Mouse (Mus musculus) heart, postnatal 25 days (tissue): Measurements from ENCODE around the gene Desi2. TPM values are rescaled to one million over a fixed set of nuclear protein-coding genes. Genes with fewer than 3 reads are reported as not detected.
"Not testable (repeated sequence)": the region's sequence is repeated elsewhere in the genome, so short reads cannot be mapped to it uniquely, and the experiment has no call there.

ENCODE experiments used
- DNase-seq: peaks from one replicate; pipeline ENCODE4 v3.0.0; 2022; ENCODE audit warnings: low spot score
- intact Hi-C: fragments of 180-260 bp; cut with DNase I; formaldehyde crosslinking; loops from one replicate; pipeline ENCODE4 v1.15.1; 2025
- total RNA-seq, 2 experiments: library from RNA; stranded (reverse); gene quantifications; 2 replicates each; pipeline ENCODE4 v1.2.3; 2021

Desi2 gene
- total RNA-seq, 2 experiments from 2014 or later = 17.8 to 18.7 TPM

DNA sequence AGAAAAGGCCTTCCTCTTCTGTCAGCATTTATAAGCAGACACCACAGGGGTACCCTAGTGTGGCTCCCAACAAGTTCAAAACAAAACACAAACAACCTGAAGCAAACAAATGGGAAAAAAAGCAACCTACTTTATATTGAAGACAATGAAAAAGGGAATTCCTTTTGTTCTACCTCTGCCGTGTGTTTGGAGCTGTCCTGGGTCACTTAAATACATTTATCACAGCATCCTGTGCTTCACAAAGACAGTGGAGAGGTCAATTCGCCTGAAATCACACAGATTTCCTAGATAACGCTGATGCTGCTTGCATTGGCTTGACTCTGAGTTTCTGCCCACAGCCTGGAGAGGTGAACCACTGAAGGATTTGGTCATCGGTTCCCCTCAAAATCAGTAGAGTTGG lies 67.4 kb downstream of the Desi2 start:
- DNase-seq = no peak
- intact Hi-C loops = no loop called here

DNA sequence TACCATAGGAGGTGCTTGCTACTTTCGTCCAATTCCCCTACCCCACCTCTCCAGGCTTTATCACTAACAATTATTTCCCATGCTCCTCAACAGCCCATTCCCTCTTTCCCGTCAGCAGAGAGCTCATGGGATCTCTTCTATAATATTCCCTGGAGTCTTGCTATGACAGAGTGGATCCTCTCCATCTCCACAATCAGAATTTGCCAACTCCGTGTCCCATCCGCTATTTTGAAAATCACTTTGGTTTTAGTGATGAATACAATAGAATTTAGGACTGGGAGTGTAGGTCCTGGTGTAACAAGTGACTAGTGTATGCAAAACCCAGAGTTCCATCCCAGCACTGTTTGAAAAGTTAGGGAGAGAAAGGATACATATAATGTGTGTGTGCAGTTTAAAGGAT lies 69.1 kb downstream of the Desi2 start:
- no peak for DNase-seq
- intact Hi-C loops = no loop called here

DNA sequence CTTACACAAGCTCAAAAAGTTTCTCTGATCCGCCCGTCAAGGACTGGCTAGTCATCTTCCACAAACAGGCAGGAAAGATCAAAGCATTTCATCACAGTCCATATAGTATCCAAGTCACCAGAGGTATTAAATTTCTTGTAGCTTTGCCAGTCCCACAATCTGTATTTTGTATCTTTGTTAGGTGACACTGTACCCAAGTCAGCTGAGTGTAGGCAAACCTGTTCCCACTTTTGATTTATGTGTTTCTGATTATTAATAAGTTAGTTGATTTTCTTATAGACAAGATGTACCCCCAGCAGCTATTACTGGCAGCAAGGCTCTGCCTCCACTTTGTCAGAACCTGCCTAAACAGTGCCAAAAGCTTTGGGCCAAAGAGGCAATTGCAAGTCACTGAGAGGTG lies 71.6 kb downstream of the Desi2 start:
- no peak for DNase-seq
- intact Hi-C loops = no loop called here

DNA sequence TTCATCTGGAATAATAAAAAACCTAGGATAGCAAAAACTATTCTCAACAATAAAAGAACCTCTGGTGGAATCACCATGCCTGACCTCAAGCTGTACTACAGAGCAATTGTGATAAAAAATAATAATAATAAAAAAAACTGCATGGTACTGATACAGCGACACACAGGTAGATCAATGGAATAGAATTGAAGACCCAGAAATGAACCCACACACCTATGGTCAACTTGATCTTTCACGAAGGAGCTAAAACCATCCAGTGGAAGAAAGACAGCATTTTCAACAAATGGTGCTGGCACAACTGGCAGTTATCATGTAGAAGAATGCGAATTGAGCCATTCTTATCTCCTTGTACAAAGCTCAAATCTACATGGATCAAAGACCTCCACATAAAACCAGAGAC lies 78.2 kb downstream of the Desi2 start:
- DNase-seq, intact Hi-C loops: not testable (repeated sequence)

GRCm38 (mm10) chr1:178270635-178271034 lies 83.4 kb downstream of the Desi2 start:
- intact Hi-C loops = no loop called here
- DNase-seq = no peak

DNA sequence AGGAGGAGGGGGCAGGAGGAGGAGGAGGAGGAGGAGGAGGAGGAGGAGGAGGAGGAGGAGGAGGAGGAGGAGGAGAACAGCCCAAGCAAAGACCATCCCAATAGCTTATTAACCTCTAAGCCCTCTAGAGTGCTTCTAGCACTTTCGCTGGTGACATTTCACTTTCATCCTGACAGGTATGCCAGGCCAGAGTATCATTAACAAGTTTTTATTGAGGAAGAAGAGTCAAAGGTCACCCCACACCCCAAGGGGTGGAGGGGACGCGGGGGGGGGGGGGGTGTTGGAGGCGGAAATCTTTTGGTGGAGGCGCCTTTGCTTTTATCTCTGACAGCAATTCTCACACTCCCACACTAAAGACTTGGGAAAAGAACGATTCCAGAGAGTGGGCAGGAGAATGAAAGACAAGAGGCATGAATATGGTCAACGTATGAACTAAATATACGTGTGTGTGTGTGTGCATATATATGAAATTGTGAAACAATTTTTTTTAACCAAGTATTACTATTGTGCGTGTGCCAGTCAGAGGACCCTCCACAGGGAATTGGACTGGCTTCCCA lies 88.0 kb downstream of the Desi2 start:
- intact Hi-C loops = no loop called here
- DNase-seq = no peak

GRCm38 (mm10) chr1:178275738-178276053 lies 88.5 kb downstream of the Desi2 start:
- intact Hi-C loops = no loop called here

DNA sequence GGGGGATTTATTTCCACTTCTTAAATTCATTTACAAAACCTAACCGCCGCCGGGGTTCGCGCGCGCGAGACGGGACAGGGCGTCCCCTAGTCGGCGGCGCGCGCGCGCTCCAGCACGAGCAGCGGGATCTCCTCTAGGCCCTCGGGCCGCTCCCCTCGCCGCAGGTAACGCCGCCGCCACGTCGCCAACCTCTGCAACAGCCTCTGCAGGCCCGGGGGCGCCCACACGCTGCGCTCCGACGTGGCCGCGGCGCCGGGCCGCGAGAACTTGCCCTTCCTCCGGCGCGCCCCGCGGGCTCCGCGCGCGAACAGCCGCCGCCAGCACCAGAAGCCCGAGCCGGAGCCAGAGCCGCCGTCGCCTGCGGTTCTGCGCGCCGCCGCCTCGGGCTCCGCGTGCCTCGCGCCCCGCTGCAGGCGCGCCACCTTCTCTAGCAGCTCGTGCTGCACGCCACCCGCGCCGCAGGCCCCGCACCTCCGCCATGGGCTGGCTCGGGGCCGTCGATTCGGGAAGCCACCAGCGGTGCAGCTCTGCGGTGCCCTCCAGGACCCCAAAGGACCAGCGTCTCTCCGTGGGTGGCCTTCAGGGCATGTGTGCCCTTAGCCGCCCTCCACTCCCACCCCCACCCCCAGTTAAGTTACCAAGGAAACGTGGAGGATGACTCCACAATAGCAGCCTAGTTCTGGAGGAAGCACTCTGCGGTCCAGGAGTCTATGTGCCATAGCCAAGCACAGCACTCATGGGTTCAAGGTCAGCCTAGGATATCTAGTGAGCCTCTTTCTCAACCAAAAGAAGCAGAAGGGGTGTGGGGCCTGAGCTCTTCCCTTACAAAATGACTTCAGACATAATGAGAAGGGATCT lies 89.1 kb downstream of the Desi2 start:
- DNase-seq = peak; percentile 4
- intact Hi-C loops = no loop called here

More at GRCm38 (mm10) chr1:178275738-178276053, 88.5 kb downstream of the Desi2 start:
- DNase-seq = no peak

DNA sequence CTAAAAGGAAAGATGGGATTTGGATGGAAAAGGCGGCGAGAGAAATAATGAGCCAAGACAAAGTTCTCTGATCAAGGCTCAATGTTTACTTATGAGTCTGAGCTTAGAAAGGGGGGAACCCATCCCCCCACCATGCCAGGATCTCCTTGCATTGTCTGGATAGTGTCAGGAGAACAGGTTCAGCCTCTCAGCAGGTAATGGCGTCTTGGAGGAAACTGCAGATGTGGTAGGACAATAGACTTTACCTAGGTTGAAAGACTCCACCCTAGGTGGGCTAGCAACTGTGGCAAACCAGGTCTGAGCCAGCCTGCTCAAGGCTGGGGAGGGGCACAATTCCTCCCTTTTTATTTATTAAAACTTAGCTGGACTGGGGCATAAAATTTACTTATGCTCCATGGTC lies 96.1 kb downstream of the Desi2 start:
- intact Hi-C loops, DNase-seq: not testable (repeated sequence)

GRCm38 (mm10) chr1:178283946-178284720 lies 96.9 kb downstream of the Desi2 start:
- no peak for DNase-seq
- intact Hi-C loops = no loop called here

DNA sequence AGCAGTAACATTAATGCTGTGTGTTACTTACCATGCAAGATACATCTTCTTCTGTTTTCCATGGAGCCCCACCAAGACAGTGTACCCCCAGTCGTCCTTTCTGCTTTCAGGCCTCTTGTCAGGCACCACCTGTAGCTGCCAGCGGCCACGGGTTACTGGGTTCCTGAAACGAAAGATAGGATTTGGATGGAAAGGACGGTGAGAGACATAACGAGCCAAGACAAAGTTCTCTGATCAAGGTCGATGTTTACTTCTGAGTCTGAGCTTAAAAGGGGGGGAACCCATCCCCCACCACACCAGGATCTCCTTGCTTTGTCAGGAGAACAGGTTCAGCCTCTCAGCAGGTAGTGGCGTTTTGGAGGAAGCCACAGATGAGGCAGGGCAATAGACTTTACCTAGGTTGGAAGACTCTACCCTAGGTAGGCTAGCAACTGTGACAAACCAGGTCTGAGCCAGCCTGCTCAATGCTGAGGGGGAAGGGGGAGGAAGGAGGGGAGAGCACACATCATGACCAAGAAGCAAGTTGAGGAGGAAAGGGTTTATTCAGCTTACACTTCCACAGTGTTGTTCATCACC lies 100.5 kb downstream of the Desi2 start:
- intact Hi-C loops = no loop called here
- no peak for DNase-seq

DNA sequence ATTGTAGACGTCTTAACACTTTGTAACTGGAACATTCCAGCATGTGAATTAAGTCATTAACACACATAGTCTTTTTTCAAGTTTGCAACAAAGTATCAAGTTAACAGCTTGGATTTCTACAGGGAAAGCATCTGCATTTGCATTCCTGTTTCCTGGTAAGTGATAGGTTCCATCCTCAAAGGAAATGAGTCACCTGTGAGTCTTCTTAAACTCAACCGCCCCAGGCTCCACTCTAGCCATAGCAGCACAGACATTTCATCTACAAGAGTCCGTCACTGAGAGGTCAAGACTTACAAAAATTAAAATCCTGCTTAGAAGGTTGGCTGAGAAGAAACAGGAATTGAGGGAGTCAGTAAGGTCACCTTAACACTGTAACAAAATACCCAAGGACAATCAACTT lies 104.5 kb downstream of the Desi2 start:
- DNase-seq = no peak
- intact Hi-C loops = no loop called here

GRCm38 (mm10) chr1:178294051-178294450 lies 106.8 kb downstream of the Desi2 start:
- intact Hi-C loops = no loop called here
- DNase-seq = no peak

GRCm38 (mm10) chr1:178301261-178301660 lies 114.0 kb downstream of the Desi2 start:
- intact Hi-C loops = loop anchor here (5.0 to 10.0 kb wide), 2 partner anchors 54 to 356 kb away; no protein-coding TSS in a partner anchor
- DNase-seq = not testable (repeated sequence)

DNA sequence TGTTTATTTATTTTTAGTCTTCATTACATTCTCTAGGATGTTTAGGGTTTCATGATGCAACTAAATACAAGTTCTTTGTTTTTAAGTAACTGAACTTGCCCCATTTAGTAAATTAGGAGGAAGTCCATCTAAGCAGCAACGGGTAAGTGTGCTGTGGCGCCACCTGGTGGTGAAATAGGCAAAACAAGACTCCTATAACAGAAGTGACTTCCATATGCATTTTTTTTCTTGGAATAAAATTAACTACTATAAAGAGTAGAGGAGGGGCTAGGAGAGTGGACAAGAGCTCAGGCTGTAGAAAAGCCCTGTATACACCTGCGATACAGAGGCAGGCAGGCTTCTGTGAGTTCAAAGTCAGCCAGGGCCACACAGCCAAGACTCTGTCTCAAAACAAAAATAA lies 116.2 kb downstream of the Desi2 start:
- DNase-seq = peak; percentile 34
- intact Hi-C loops = loop anchor here (1.0 to 10.0 kb wide), 3 partner anchors 56 to 359 kb away; no protein-coding TSS in a partner anchor

Other genes with a start within 250 kb of the Desi2 start
- under 1 TPM; 0.08 to 0.11 TPM for gene Catspere2, start 204.0 kb upstream of the Desi2 start, total RNA-seq
- gene Cox20, start 131.7 kb downstream of the Desi2 start, total RNA-seq = 100 to 1,000 TPM; 103 to 125 TPM
- gene Hnrnpu, start 150.4 kb downstream of the Desi2 start, total RNA-seq = 100 to 1,000 TPM; 158 to 184 TPM
- gene Efcab2, start 218.7 kb downstream of the Desi2 start, total RNA-seq = 10 to 100 TPM; 71.8 to 80.5 TPM